Mouse (Mus musculus): ENCODE results near the gene Fbxl8. TPM values are rescaled to one million over a fixed set of nuclear protein-coding genes. Genes with fewer than 3 reads are reported as not detected.

The Fbxl8 gene
- polyA plus RNA-seq, 1 experiment from 2014 or later: 3.2 TPM

DNA sequence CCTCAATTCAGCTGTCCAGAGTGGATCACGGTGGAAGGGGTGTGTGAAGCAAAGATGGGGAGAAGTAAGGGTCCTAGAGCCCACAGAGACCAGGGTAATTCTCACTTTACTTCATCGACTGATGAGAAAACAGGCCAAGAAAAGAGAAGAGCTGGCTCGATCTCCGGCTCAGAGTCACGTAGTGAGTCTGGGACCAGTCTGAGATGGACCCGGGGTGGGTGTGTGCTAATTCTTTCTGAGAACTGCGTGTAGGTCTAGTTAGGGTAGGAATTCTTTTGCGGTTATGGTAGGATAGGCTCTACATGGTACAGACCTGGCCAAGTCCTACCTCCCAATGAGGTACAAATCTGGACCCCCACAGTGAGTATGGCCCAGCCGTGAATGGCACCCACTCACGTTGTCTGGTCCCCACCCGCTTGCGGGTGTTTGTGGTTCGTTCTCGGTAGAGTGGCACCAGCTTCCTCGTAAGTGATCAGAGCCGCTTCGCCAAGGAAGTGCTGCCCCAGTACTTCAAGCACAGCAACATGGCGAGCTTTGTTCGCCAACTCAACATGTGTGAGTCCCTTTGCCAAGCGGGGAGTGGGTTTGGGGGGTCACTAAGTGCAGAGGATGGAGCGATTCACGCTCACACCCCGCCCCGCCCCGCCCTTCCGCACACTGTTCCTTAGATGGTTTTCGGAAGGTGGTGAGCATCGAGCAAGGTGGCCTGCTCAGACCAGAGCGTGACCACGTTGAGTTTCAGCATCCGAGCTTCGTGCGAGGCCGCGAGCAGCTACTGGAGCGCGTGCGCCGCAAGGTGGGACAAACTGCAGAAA lies 5.9 kb downstream of the Fbxl8 start:
- H3K36me3 ChIP-seq: no peaks in the 10 kb centered on the region
- no peak overlapping the region for H3K27ac ChIP-seq (replicated peaks)
- H3K9me3 ChIP-seq: 0 out of 2 replicates have a peak, but pooled peaks cover 6% of the 10 kb centered on the region
- no peak for ATAC-seq (ENCODE audit: extremely low read depth, insufficient number of reproducible peaks, low FRiP score, low TSS enrichment)
- 6% methylated on average over 39 of the region's 39 CpGs for WGBS
- peak overlapping the region; percentile 74; the same call in 1 of the 2 replicates for H3K9ac ChIP-seq
- peaks cover 34% of the 10 kb centered on the region for H3K4me1 ChIP-seq
- peak overlapping the region; percentile 60 for H3K4me3 ChIP-seq
- peaks cover 99% of the 10 kb centered on the region for H3K27me3 ChIP-seq (replicated peaks)
- H3K4me2 ChIP-seq: peak overlapping the region; percentile 96

GRCm38 (mm10) chr8:105270916-105271186 lies 6.4 kb downstream of the Fbxl8 start:
- peaks cover 39% of the 10 kb centered on the region for H3K4me1 ChIP-seq
- H3K27me3 ChIP-seq (replicated peaks): peaks cover 100% of the 10 kb centered on the region
- no peak for ATAC-seq (ENCODE audit: extremely low read depth, insufficient number of reproducible peaks, low FRiP score, low TSS enrichment)
- peak overlapping the region; percentile 96; the same call in 1 of the 2 replicates for H3K4me2 ChIP-seq
- 5% methylated on average over 11 of the region's 11 CpGs for WGBS
- H3K4me3 ChIP-seq: peak overlapping the region; percentile 10; the same call in 1 of the 2 replicates
- H3K27ac ChIP-seq (replicated peaks): no peak overlapping the region
- H3K9ac ChIP-seq: no peak overlapping the region
- no peaks in the 10 kb centered on the region for H3K36me3 ChIP-seq
- 0 out of 2 replicates have a peak, but pooled peaks cover 6% of the 10 kb centered on the region for H3K9me3 ChIP-seq

DNA sequence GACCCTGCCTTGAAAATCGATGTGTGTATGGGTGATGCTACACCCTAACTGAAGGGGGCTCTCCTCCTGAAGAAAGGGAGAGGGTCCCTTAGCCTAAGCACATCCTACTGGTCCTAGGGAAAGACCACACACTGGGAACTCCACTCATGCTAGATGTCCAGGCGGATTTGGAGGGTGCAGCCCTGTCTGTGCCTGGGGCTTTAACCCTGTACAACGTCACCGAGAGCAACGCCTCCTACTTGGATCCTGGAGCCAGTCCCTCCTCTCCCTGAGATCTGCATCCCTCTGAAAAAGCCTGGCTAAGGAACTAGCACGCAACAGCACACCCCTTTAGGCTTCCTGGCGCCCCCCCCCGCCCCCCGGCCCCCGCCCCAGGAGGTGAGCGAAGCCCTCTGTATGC lies 10.9 kb downstream of the Fbxl8 start:
- peak overlapping the region; percentile 81 for H3K4me2 ChIP-seq
- H3K27ac ChIP-seq (replicated peaks): no peak overlapping the region
- H3K36me3 ChIP-seq: no peaks in the 10 kb centered on the region
- H3K9me3 ChIP-seq: no peaks in the 10 kb centered on the region
- peaks cover 36% of the 10 kb centered on the region for H3K4me1 ChIP-seq
- WGBS: 12% methylated on average over 11 of the region's 11 CpGs
- H3K27me3 ChIP-seq (replicated peaks): peaks cover 100% of the 10 kb centered on the region
- H3K9ac ChIP-seq: peak overlapping the region; percentile 44; the same call in 1 of the 2 replicates
- peak overlapping the region; percentile 54 for H3K4me3 ChIP-seq
- ATAC-seq (ENCODE audit: extremely low read depth, insufficient number of reproducible peaks, low FRiP score, low TSS enrichment): no peak

- Histone ChIP-seq H3K9ac (peak within 1 kb of the TSS; percentile 77), H3K27ac (replicated peaks) (no peak within 1 kb of the TSS), H3K4me3 (peak within 1 kb of the TSS; percentile 54), H3K27me3 (replicated peaks) (peaks cover 100% of the 10 kb centered on the region), H3K4me1 (peaks cover 32% of the 10 kb centered on the region), H3K9me3 (no peaks in the 10 kb centered on the region), H3K36me3 (no peaks in the 10 kb centered on the region; the same call in 1 of the 2 replicates), H3K4me2 (peak within 1 kb of the TSS; percentile 81)
- 12% methylated on average over 10 of the region's 10 CpGs for WGBS
- no peak for ATAC-seq (ENCODE audit: extremely low read depth, insufficient number of reproducible peaks, low FRiP score, low TSS enrichment)
Measured at GRCm38 (mm10) chr8:105275840-105276239, 11.4 kb downstream of the Fbxl8 start, which contains the start of gene Nol3. Gene Nol3 (plus strand): TSS chr8:105276140.

- H3K4me1 ChIP-seq: peaks cover 30% of the 10 kb centered on the region
Measured at GRCm38 (mm10) chr8:105276292-105277120, 12.1 kb downstream of the Fbxl8 start.

GRCm38 (mm10) chr8:105278911-105279334 lies 14.5 kb downstream of the Fbxl8 start:
- Histone ChIP-seq H3K27me3 (replicated peaks) (peaks cover 91% of the 10 kb centered on the region), H3K9ac (peak overlapping the region; percentile 66), H3K27ac (replicated peaks) (no peak overlapping the region), H3K9me3 (no peaks in the 10 kb centered on the region), H3K4me1 (peaks cover 34% of the 10 kb centered on the region), H3K36me3 (peaks cover 16% of the 10 kb centered on the region), H3K4me3 (peak overlapping the region; percentile 41), H3K4me2 (peak overlapping the region; percentile 68)
- WGBS: 4% methylated on average over 28 of the region's 28 CpGs
- no peak for ATAC-seq (ENCODE audit: extremely low read depth, insufficient number of reproducible peaks, low FRiP score, low TSS enrichment)

More at GRCm38 (mm10) chr8:105276292-105277120, 12.1 kb downstream of the Fbxl8 start:
- H3K9ac ChIP-seq: peak overlapping the region; percentile 77
- peak overlapping the region; percentile 81 for H3K4me2 ChIP-seq
- peak overlapping the region; percentile 54 for H3K4me3 ChIP-seq
- H3K36me3 ChIP-seq: peaks cover 3% of the 10 kb centered on the region
- no peak overlapping the region for H3K27ac ChIP-seq (replicated peaks)
- H3K27me3 ChIP-seq (replicated peaks): peaks cover 96% of the 10 kb centered on the region
- 2% methylated on average over 30 of the region's 30 CpGs for WGBS
- peak; percentile 49 for ATAC-seq (ENCODE audit: extremely low read depth, insufficient number of reproducible peaks, low FRiP score, low TSS enrichment)
- no peaks in the 10 kb centered on the region for H3K9me3 ChIP-seq

DNA sequence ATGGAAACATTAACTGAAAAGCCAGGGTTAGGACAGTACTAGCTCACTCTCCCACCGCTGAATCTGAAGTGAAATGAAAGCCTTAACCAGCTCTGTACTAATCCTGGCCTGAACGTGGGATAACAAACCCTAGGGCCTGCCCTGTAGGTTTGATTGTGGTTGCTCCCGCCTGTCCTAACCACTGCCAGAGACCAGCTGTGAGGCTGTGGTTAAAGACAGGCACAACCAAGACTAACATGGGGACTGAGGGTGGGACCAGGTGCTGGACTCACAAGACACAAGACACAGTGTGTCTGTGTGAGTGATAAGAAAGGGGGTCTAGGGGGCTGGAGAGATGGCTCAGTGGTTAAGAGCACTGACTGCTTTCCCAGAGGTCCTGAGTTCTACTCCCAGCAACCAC lies 16.1 kb downstream of the Fbxl8 start:
- Histone ChIP-seq H3K4me3 (no peak overlapping the region), H3K36me3 (peaks cover 20% of the 10 kb centered on the region), H3K27ac (replicated peaks) (no peak overlapping the region), H3K4me1 (peaks cover 30% of the 10 kb centered on the region), H3K27me3 (replicated peaks) (peaks cover 82% of the 10 kb centered on the region), H3K9ac (no peak overlapping the region), H3K4me2 (no peak overlapping the region), H3K9me3 (no peaks in the 10 kb centered on the region)
- ATAC-seq (ENCODE audit: extremely low read depth, insufficient number of reproducible peaks, low FRiP score, low TSS enrichment): no peak
- WGBS: 65% methylated on average over 3 of the region's 3 CpGs

DNA sequence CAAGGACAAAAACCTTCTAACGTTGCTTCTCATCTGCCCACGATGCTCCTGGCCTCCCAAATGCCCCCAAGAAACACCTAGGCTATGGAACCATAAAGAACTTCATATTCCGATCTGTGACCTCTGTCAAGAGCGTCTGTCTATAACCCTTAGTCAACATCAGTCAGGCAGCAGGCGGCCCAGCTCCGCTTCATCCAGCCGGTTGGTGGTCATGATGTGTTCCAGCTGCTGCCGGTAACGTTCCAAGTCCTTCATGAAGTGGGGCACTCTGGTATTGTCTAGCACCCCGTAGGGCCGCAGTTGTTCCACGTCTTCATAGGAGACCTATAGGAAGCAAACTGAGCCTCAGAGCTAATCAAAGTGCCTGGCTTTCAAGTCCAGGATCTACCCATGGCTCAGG lies 17.4 kb downstream of the Fbxl8 start:
- no peak overlapping the region for H3K4me3 ChIP-seq
- no peaks in the 10 kb centered on the region for H3K9me3 ChIP-seq
- H3K36me3 ChIP-seq: peaks cover 20% of the 10 kb centered on the region
- H3K4me1 ChIP-seq: peaks cover 17% of the 10 kb centered on the region
- WGBS: 83% methylated on average over 12 of the region's 12 CpGs
- peaks cover 78% of the 10 kb centered on the region for H3K27me3 ChIP-seq (replicated peaks)
- no peak overlapping the region for H3K27ac ChIP-seq (replicated peaks)
- H3K9ac ChIP-seq: no peak overlapping the region
- no peak for ATAC-seq (ENCODE audit: extremely low read depth, insufficient number of reproducible peaks, low FRiP score, low TSS enrichment)
- no peak overlapping the region for H3K4me2 ChIP-seq

GRCm38 (mm10) chr8:105282239-105282638 lies 17.8 kb downstream of the Fbxl8 start:
- H3K36me3 ChIP-seq: peaks cover 20% of the 10 kb centered on the region
- H3K27ac ChIP-seq (replicated peaks): no peak overlapping the region
- peaks cover 17% of the 10 kb centered on the region for H3K4me1 ChIP-seq
- no peak for ATAC-seq (ENCODE audit: extremely low read depth, insufficient number of reproducible peaks, low FRiP score, low TSS enrichment)
- peaks cover 74% of the 10 kb centered on the region for H3K27me3 ChIP-seq (replicated peaks)
- H3K9me3 ChIP-seq: no peaks in the 10 kb centered on the region
- WGBS: 53% methylated on average over 4 of the region's 4 CpGs
- H3K4me2 ChIP-seq: no peak overlapping the region
- H3K9ac ChIP-seq: no peak overlapping the region
- H3K4me3 ChIP-seq: no peak overlapping the region

- ATAC-seq (ENCODE audit: extremely low read depth, insufficient number of reproducible peaks, low FRiP score, low TSS enrichment): no peak
- H3K4me1 ChIP-seq: peaks cover 18% of the 10 kb centered on the region
- H3K27me3 ChIP-seq (replicated peaks): peaks cover 66% of the 10 kb centered on the region
- peaks cover 20% of the 10 kb centered on the region for H3K36me3 ChIP-seq
- H3K4me3 ChIP-seq: 0 out of 2 replicates have a peak overlapping the region, but pooled peaks have one; percentile 8
- no peak overlapping the region for H3K9ac ChIP-seq
- no peaks in the 10 kb centered on the region for H3K9me3 ChIP-seq
- no peak overlapping the region; the same call in 1 of the 2 replicates for H3K4me2 ChIP-seq
- 25% methylated on average over 23 of the region's 23 CpGs for WGBS
- no peak overlapping the region for H3K27ac ChIP-seq (replicated peaks)
Measured at GRCm38 (mm10) chr8:105283074-105283473, 18.6 kb downstream of the Fbxl8 start.

- Histone ChIP-seq H3K4me3 (no peak overlapping the region), H3K27ac (replicated peaks) (no peak overlapping the region), H3K4me1 (peaks cover 26% of the 10 kb centered on the region), H3K27me3 (replicated peaks) (peaks cover 51% of the 10 kb centered on the region), H3K36me3 (peaks cover 20% of the 10 kb centered on the region), H3K9me3 (no peaks in the 10 kb centered on the region), H3K9ac (no peak overlapping the region), H3K4me2 (no peak overlapping the region)
- WGBS: 44% methylated on average over 12 of the region's 12 CpGs
- no peak for ATAC-seq (ENCODE audit: extremely low read depth, insufficient number of reproducible peaks, low FRiP score, low TSS enrichment)
Measured at GRCm38 (mm10) chr8:105285514-105285913, 21.1 kb downstream of the Fbxl8 start.

Measured in heart, embryonic 13.5 days (tissue).